Mouse (Mus musculus): Measurements from ENCODE around the gene Ren1.

GRCm38 (mm10) chr1:133361006-133361405 lies 10.7 kb downstream of the Ren1 start:
- no peak for TF ChIP-seq CTCF (conservative IDR thresholded peaks at IDR 0.05; ENCODE audit: low read length)
- TF ChIP-seq POU5F1 (IDR thresholded peaks at IDR 0.05; ENCODE audit: borderline replicate concordance, low read length): no peak
